Mouse (Mus musculus) erythroblast, embryonic 14.5 days (primary cell): ENCODE data around the gene Unk. TPM values are rescaled to one million over a fixed set of nuclear protein-coding genes. Genes with fewer than 3 reads are reported as not detected.
A peak's percentile ranks its signal among the peaks of the same experiment; 100 is the strongest.

Experiments used
- H3K27me3 ChIP-seq: 2 replicates; pipeline ENCODE4 v1.6.1; 2012; ENCODE audit warnings: inconsistent platforms; ENCODE audit not compliant: control insufficient read depth
- H3K36me3 ChIP-seq: 2 replicates; pipeline ENCODE4 v1.6.1; 2012; ENCODE audit warnings: mild to moderate bottlenecking, inconsistent platforms; ENCODE audit not compliant: control insufficient read depth
- H3K4me1 ChIP-seq: 2 replicates; pipeline ENCODE4 v1.6.1; 2012; ENCODE audit warnings: inconsistent platforms; ENCODE audit not compliant: control insufficient read depth
- H3K4me3 ChIP-seq: replicated peaks from 2 replicates; pipeline ENCODE3; 2012; ENCODE audit warnings: moderate library complexity, mild to moderate bottlenecking, inconsistent platforms
- H3K9me3 ChIP-seq: 2 replicates; pipeline ENCODE4 v1.6.1; 2012; ENCODE audit warnings: low read length, inconsistent platforms, mixed read lengths; ENCODE audit not compliant: control insufficient read depth
- GATA1 ChIP-seq: IDR thresholded peaks from 2 replicates; pipeline ENCODE4 v1.6.1; 2012; ENCODE audit warnings: low read length, inconsistent platforms, mixed read lengths
- TAL1 ChIP-seq: IDR thresholded peaks from 3 replicates; pipeline ENCODE4 v1.6.1; 2012; ENCODE audit warnings: low read length, inconsistent platforms, mixed read lengths
- polyA plus RNA-seq: library from polyadenylated mRNA; stranded (reverse); fragments of >175 nt; gene quantifications from 2 replicates; pipeline ENCODE4 v1.2.3, GENCODE M21; 2012

Unk gene
- polyA plus RNA-seq, 1 experiment, result 3.6 TPM

DNA sequence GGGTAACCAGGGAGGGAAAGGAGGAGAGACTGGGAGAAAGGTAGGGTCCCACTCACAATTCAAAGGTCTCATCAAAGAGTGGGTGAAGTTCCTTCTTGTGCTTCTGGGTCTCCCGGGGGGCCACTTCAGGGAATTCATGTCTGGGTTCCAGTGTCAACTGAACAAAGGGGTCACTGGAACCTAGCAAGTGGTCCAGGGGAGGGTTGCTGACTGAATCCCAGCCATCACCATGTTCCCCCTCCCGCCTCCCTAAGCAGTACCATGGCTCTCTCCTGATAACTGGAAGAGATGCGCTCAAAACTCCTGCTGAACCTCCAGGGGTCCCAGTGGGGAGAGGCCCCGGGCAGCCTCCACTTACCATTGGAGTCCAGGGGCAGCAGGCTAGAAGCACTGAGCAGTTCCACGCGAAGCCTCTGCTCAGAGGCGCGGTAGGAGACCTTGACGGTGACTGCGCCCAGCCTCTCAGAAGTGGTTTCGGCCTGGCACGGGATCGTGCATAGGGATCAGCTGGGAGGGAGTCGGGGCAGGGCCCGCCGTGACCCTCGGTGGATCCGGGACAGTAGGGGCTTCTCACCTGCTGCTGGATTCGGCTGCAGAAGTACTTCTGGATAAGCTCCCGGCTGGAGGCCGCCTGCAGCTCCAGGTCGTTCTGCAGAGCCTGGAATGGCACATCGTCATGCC lies 34.2 kb downstream of the Unk start:
- no peaks in the 10 kb centered on the region for H3K27me3 ChIP-seq
- no peak for TF ChIP-seq TAL1
- TF ChIP-seq GATA1, result no peak
- no peak overlapping the region for H3K4me3 ChIP-seq
- peaks cover 98% of the 10 kb centered on the region for H3K36me3 ChIP-seq
- no peaks in the 10 kb centered on the region for H3K9me3 ChIP-seq
- H3K4me1 ChIP-seq, result peaks cover 1% of the 10 kb centered on the region

DNA sequence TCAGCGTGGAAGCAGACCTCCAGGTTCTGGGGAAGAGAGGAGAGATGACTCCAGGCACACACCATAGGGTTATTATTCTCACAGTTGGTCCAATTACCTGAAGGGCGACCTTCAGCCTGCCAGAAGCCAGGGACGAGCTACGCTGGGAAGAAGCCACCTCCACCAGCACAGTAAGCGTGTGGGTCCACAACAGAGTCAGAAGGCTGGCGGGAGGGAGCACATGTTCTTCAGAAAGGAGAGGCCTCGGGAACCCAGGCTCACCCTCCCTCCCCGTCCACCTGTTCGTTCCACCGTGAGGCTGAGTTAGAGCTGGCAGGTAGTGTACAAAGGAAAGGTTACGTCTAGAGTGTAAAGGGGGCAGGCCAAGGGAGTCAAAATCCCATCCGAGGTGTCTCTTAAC lies 35.2 kb downstream of the Unk start:
- H3K9me3 ChIP-seq, result no peaks in the 10 kb centered on the region
- TF ChIP-seq TAL1, result no peak
- no peak for TF ChIP-seq GATA1
- peaks cover 2% of the 10 kb centered on the region for H3K4me1 ChIP-seq
- no peak overlapping the region for H3K4me3 ChIP-seq
- peaks cover 97% of the 10 kb centered on the region for H3K36me3 ChIP-seq
- no peaks in the 10 kb centered on the region for H3K27me3 ChIP-seq

DNA sequence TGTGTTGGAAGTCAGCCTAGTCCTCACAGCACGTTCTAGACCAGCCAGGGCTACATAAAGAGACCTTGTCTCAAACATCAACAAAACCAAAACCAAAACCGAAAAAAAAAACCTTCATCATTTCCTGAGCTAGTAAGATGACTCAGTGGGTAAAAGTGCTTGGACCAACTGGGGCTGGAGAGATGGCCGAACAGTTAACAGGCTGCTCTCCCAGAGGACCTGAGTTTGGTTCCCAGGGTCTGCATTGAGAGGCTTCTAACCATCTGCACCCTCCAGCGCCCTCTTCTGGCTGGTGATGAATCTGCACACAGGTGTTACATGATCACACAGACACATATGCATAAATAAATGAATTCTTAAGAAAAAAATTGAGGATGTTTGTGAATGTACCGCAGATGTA lies 41.4 kb downstream of the Unk start:
- no peaks in the 10 kb centered on the region for H3K27me3 ChIP-seq
- no peak overlapping the region for H3K4me3 ChIP-seq
- peaks cover 32% of the 10 kb centered on the region for H3K4me1 ChIP-seq
- TF ChIP-seq TAL1 (no peak), GATA1 (no peak)
- H3K36me3 ChIP-seq, result peaks cover 90% of the 10 kb centered on the region
- H3K9me3 ChIP-seq, result no peaks in the 10 kb centered on the region

DNA sequence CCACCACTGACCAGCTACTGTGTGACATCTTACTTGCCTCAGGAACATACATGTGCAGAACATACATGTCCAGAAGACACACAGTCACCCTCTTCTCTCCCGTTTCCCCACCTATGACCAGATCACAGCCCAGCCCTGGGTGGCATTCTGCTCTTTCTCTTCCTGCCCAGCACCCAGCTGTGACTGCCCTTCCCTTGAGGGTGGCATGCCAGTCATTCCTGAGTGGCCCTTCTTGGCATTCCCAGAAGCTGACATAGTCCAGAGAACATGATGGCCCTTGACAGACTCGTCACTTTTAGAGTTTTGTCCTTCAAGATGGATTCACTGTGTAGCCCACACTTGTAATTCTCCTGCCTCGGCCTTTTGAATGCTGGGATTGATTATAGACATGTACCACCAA lies 42.5 kb downstream of the Unk start:
- TF ChIP-seq GATA1, result no peak
- TF ChIP-seq TAL1, result no peak
- Histone ChIP-seq H3K27me3 (no peaks in the 10 kb centered on the region), H3K9me3 (no peaks in the 10 kb centered on the region), H3K36me3 (peaks cover 84% of the 10 kb centered on the region), H3K4me1 (peaks cover 43% of the 10 kb centered on the region), H3K4me3 (no peak overlapping the region)

DNA sequence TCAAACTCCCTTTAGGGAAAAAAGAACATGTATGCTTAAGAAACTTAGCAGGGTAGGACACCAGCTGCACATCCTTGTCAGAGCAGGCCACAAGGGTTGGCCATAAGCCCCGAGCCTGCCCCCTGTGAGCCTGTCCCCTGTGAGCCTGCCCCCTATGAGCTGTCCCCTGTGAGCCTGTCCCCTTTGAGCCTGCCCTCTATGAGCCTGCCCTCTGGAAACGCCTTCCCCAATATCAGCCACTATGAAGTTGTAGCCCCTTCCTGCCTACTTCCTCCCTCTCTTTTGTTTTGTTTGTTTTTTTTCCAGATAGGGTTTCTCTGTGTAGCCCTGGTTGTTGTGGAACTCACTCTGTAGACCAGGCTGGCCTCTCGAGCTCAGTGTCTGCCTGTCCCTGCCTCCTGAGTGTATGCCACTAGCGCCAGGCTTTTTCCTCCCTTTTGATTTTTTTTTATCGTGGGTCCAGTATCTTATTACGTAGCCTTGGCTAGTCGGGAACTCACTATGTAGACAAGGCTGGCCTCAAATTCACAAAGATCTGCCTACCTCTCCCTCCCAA lies 44.4 kb downstream of the Unk start:
- Histone ChIP-seq H3K4me3 (no peak overlapping the region), H3K36me3 (peaks cover 83% of the 10 kb centered on the region), H3K27me3 (no peaks in the 10 kb centered on the region), H3K9me3 (no peaks in the 10 kb centered on the region), H3K4me1 (peaks cover 62% of the 10 kb centered on the region)
- no peak for TF ChIP-seq GATA1
- TF ChIP-seq TAL1, result no peak

DNA sequence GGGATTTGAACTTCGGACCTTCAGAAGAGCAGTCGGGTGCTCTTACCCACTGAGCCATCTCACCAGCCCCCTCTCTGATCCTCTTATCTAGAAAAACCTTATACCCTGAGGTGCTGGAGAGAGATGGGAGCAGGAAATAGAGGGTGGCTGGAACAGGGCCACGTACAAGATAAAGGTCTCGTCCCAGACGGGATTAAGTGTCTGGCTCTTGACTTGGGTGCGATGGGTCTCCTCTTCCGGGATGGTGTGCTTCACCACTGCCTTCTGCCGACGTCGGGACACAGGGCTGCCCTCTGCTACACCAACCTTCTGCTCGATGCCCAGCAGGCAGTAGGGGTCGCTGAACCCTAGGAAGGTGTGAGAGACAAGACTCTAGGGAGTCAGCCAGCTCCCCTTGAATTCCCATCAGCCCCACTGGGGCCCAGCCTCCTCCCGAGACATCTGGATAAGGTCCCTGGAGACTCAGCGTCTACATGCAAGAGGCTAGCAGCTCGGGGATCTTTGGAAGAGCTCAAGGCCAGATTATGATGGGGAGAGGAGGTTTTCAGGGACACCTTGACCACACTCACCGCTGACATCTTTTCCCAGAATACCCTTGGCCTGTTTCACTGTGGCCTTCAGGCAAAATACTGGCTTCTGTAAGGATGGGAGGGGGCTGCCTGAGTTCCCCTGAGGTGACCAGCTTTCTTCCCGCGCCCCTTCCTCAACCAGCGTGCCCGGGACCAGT lies 45.6 kb downstream of the Unk start:
- H3K4me1 ChIP-seq, result peaks cover 71% of the 10 kb centered on the region
- peak overlapping the region; percentile 82 for H3K4me3 ChIP-seq

DNA sequence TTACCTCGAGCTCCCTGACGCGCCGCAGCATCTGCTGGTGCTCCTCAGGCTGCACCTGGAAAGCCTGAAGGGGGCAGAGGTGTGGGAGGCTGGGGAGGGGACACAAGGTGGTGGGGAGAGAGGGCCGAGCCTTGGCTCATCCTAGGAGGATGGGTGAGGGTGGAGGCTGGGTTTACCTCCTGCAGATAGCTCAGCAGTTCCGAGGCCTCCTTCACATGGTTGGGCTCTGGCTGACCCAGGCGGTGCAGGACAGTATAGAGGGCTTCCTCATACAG lies 46.1 kb downstream of the Unk start:
- Histone ChIP-seq H3K9me3 (no peaks in the 10 kb centered on the region), H3K4me3 (peak overlapping the region; percentile 82), H3K4me1 (peaks cover 76% of the 10 kb centered on the region), H3K36me3 (peaks cover 89% of the 10 kb centered on the region), H3K27me3 (no peaks in the 10 kb centered on the region)
- TF ChIP-seq TAL1 (no peak), GATA1 (no peak)

More for the DNA sequence above, 45.6 kb downstream of the Unk start:
- TF ChIP-seq TAL1, result no peak
- TF ChIP-seq GATA1, result no peak
- Histone ChIP-seq H3K27me3 (no peaks in the 10 kb centered on the region), H3K36me3 (peaks cover 84% of the 10 kb centered on the region), H3K9me3 (no peaks in the 10 kb centered on the region)

DNA sequence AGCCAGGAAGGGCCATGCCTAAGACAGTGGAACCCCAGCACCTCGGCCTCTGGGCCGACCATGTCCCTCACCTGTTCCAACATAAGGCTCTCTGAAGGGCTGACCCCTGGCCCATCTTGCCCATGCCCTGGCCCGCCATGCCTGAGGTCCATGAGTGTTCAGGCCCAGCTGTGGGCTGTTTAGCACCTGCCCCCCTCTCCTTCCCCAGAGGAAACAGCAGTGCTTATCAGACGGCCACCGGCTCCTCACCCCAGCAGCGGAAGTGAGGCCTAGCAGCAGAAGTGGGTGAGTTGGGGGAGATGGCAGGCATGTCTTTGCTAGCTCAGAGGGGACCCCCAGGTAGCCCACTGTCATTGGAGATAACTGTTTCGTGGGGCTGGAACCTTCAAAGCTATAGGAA lies 46.7 kb downstream of the Unk start:
- TF ChIP-seq GATA1, result no peak
- TF ChIP-seq TAL1, result no peak
- Histone ChIP-seq H3K4me1 (peaks cover 83% of the 10 kb centered on the region), H3K9me3 (no peaks in the 10 kb centered on the region), H3K36me3 (peaks cover 89% of the 10 kb centered on the region), H3K27me3 (no peaks in the 10 kb centered on the region), H3K4me3 (peak overlapping the region; percentile 82)

DNA sequence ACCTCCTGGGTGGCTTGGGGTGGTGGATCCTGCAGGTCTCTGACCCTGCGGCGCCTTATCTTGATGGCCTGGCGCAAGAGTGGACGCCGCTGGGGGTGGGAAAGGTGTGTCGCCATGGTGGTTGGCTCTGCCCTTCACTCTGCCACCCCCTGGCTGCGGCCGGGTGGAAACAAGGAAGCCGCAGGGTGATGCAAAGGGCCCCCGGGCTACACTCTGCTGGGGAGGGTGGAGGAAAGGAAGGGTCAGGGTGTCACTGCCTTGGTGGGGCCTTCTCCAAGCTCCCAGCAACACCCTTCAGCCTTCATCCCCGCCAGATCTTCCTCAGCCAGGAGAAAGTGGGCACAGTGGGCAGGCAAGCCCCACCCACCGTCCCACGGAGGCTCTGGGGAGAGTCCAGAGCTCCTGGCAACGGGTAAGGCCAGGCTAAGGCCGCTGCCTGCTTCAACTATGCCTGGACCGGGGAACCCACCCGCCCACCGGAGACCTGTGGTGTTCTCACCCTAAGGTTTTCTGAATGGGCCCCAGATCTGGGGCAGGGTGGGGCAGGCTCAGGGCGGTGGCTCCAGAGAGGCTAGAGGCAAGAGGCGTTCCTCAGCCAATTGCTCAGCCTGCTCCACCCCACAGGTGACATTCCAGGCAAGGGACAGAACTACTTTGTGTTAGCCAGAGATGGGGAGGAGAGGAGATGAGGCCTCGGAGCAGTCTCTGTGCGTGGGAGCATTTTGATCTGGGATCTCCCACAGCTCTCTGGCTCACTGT lies 47.5 kb downstream of the Unk start, which contains the start of gene Unc13d:
TSS of gene Unc13d (minus strand) at position 516 of the 759 bp plus-strand sequence.
- peaks cover 90% of the 10 kb centered on the region for H3K36me3 ChIP-seq
- TF ChIP-seq TAL1, result no peak
- TF ChIP-seq GATA1, result peak; percentile 66

More for the DNA sequence above, 47.5 kb downstream of the Unk start, which contains the start of gene Unc13d:
- Histone ChIP-seq H3K27me3 (no peaks in the 10 kb centered on the region), H3K9me3 (no peaks in the 10 kb centered on the region), H3K4me1 (peaks cover 85% of the 10 kb centered on the region), H3K4me3 (peak within 1 kb of the TSS; percentile 82)
